Mouse (Mus musculus) stomach, embryonic 14.5 days (tissue): ENCODE results near the gene Mgarp. TPM values are rescaled to one million over a fixed set of nuclear protein-coding genes. Genes with fewer than 3 reads are reported as not detected.
"Not testable (repeated sequence)": the region's sequence is repeated elsewhere in the genome, so short reads cannot be mapped to it uniquely, and the experiment has no call there.

Experiments used
- ATAC-seq: fragments of 200-750 bp; cut with Nextera tagmentation; 2 replicates; pipeline ENCODE4 v1.8.0; 2017; ENCODE audit warnings: low read depth, moderate TSS enrichment; ENCODE audit not compliant: insufficient number of reproducible peaks, insufficient read depth, low FRiP score
- H3K27ac ChIP-seq: fragments of 300-500 bp; sonication (generic); 2 replicates; pipeline ENCODE4 v1.5.1; 2014; ENCODE audit warnings: mild to moderate bottlenecking, low read length, moderate library complexity, mixed read lengths
- H3K27me3 ChIP-seq: fragments of 300-500 bp; sonication (generic); 2 replicates; pipeline ENCODE4 v1.6.1; 2014; ENCODE audit warnings: low read length, control low read depth, mixed read lengths; ENCODE audit not compliant: control insufficient read depth, insufficient read depth
- H3K36me3 ChIP-seq: fragments of 300-500 bp; sonication (generic); 2 replicates; pipeline ENCODE4 v1.6.1; 2014; ENCODE audit warnings: mild to moderate bottlenecking, control low read depth, low read length, moderate library complexity, mixed read lengths; ENCODE audit not compliant: control insufficient read depth, insufficient read depth
- H3K4me1 ChIP-seq: fragments of 300-500 bp; sonication (generic); 2 replicates; pipeline ENCODE4 v1.6.1; 2014; ENCODE audit warnings: low read length, control low read depth, mixed read lengths; ENCODE audit not compliant: control insufficient read depth, insufficient read depth
- H3K4me2 ChIP-seq: fragments of 300-500 bp; sonication (generic); replicated peaks from 2 replicates; pipeline ENCODE4 v1.6.1; 2014; ENCODE audit warnings: low read depth, low read length, control low read depth
- H3K4me3 ChIP-seq: fragments of 300-500 bp; sonication (generic); 2 replicates; pipeline ENCODE4 v1.5.1; 2014; ENCODE audit warnings: low read depth, low read length, control low read depth
- H3K9ac ChIP-seq: fragments of 300-500 bp; sonication (generic); replicated peaks from 2 replicates; pipeline ENCODE4 v1.6.1; 2014; ENCODE audit warnings: low read depth, mild to moderate bottlenecking, control low read depth, low read length, moderate library complexity, mixed read lengths
- H3K9me3 ChIP-seq: fragments of 300-500 bp; sonication (generic); 2 replicates; pipeline ENCODE4 v1.6.1; 2016; ENCODE audit warnings: low read depth, low read length, control low read depth; ENCODE audit not compliant: control insufficient read depth
- WGBS: fragments of 180-500 bp; shearing (Covaris S2); extraction: QIAGEN DNeasy Blood & Tissue Kit; methylation state at CpG from one replicate; pipeline ENCODE4 v1.1.7; 2014; 5-methylcytosine and 5-hydroxymethylcytosine counted together
- polyA plus RNA-seq: library from polyadenylated mRNA; unstranded; fragments of >200 nt; fragmentation: Nextera tagmentation; extraction: Ambion mirVana; gene quantifications from 2 replicates; pipeline ENCODE4 v1.2.1, GENCODE M21; 2014

Mgarp gene
- polyA plus RNA-seq, 1 experiment from 2014 or later: 3.0 TPM

DNA sequence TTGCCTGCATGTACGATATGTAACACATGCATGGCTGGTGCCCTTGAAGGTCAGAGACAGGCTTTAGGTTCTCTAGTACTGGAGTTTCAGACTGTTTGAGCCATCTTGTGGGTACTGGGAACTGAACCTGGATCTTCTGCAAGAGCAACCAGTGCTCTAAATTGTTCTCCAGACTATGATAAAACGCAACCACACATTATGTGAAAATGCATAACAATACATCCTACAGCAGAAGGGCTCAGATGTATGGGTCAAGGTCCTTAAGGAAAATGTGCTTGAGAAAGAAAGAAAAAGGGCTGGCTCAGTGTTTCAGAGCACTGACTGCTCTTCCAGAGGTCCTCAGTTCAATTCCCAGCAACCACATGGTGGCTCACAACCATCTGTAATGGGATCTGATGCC, 2.9 kb downstream of the Mgarp start:
- no peaks in the 10 kb centered on the region for H3K9me3 ChIP-seq
- H3K4me1 ChIP-seq: no peaks in the 10 kb centered on the region
- no peak overlapping the region for H3K27ac ChIP-seq
- H3K36me3 ChIP-seq: no peaks in the 10 kb centered on the region
- WGBS: 96% methylated on average over 2 of the region's 2 CpGs
- no peak overlapping the region for H3K4me3 ChIP-seq
- H3K9ac ChIP-seq: no peak overlapping the region
- H3K4me2 ChIP-seq: no peak overlapping the region
- no peaks in the 10 kb centered on the region for H3K27me3 ChIP-seq
- no peak for ATAC-seq

DNA sequence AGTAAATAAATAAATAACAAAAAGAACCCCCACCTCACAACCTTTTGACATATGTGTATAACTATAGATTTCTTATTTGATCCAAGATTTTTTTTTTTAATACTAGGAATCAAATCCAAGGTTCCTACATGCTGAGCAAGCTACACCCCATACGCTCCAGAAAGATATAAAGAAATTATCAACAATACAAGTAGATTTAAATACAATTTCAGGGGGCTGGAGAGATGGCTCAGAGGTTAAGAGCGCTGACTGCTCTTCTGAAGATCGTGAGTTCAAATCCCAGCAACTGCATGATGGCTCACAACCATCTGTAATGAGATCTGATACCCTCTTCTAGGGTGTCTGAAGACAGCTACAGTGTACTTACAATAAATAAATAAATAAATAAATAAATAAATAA, 3.5 kb downstream of the Mgarp start:
- not testable (repeated sequence) for ATAC-seq, H3K9me3 ChIP-seq, H3K36me3 ChIP-seq, H3K27ac ChIP-seq, H3K9ac ChIP-seq, H3K4me2 ChIP-seq, H3K4me3 ChIP-seq, H3K27me3 ChIP-seq, H3K4me1 ChIP-seq
- 88% methylated on average over 3 of the region's 3 CpGs for WGBS

GRCm38 (mm10) chr3:51391591-51391990, 4.9 kb downstream of the Mgarp start:
- no peak for ATAC-seq
- no peak overlapping the region for H3K27ac ChIP-seq
- H3K27me3 ChIP-seq: no peaks in the 10 kb centered on the region
- no peak overlapping the region for H3K9ac ChIP-seq
- no peak overlapping the region for H3K4me2 ChIP-seq
- H3K36me3 ChIP-seq: no peaks in the 10 kb centered on the region
- no peaks in the 10 kb centered on the region for H3K9me3 ChIP-seq
- 88% methylated on average over 5 of the region's 5 CpGs for WGBS
- H3K4me1 ChIP-seq: no peaks in the 10 kb centered on the region
- H3K4me3 ChIP-seq: no peak overlapping the region

GRCm38 (mm10) chr3:51391095-51391494, 5.4 kb downstream of the Mgarp start:
- Histone ChIP-seq H3K27me3 (no peaks in the 10 kb centered on the region), H3K9me3 (no peaks in the 10 kb centered on the region), H3K4me3 (no peak overlapping the region), H3K27ac (no peak overlapping the region), H3K4me2 (no peak overlapping the region), H3K36me3 (no peaks in the 10 kb centered on the region), H3K4me1 (no peaks in the 10 kb centered on the region), H3K9ac (no peak overlapping the region)
- ATAC-seq: no peak
- 69% methylated on average over 5 of the region's 5 CpGs for WGBS

GRCm38 (mm10) chr3:51388904-51389303, 7.6 kb downstream of the Mgarp start:
- no peaks in the 10 kb centered on the region for H3K27me3 ChIP-seq
- H3K4me3 ChIP-seq: no peak overlapping the region
- H3K9ac ChIP-seq: no peak overlapping the region
- 8% methylated on average over 13 of the region's 13 CpGs for WGBS
- no peaks in the 10 kb centered on the region for H3K36me3 ChIP-seq
- no peaks in the 10 kb centered on the region for H3K9me3 ChIP-seq
- H3K4me1 ChIP-seq: no peaks in the 10 kb centered on the region
- ATAC-seq: peak; percentile 63; the same call in 1 of the 2 replicates
- peak overlapping the region; percentile 35 for H3K4me2 ChIP-seq
- H3K27ac ChIP-seq: no peak overlapping the region

GRCm38 (mm10) chr3:51387868-51388381, 8.6 kb downstream of the Mgarp start:
- WGBS: 73% methylated on average over 8 of the region's 8 CpGs
- Histone ChIP-seq H3K9ac (no peak overlapping the region), H3K4me2 (no peak overlapping the region), H3K9me3 (no peaks in the 10 kb centered on the region), H3K36me3 (no peaks in the 10 kb centered on the region), H3K27ac (no peak overlapping the region), H3K4me1 (no peaks in the 10 kb centered on the region), H3K27me3 (no peaks in the 10 kb centered on the region), H3K4me3 (no peak overlapping the region)
- ATAC-seq: no peak

GRCm38 (mm10) chr3:51387134-51387451, 9.4 kb downstream of the Mgarp start:
- H3K4me3 ChIP-seq: no peak overlapping the region
- H3K9ac ChIP-seq: no peak overlapping the region
- no peaks in the 10 kb centered on the region for H3K4me1 ChIP-seq
- no peaks in the 10 kb centered on the region for H3K9me3 ChIP-seq
- 73% methylated on average over 3 of the region's 3 CpGs for WGBS
- ATAC-seq: no peak
- H3K27me3 ChIP-seq: no peaks in the 10 kb centered on the region
- H3K4me2 ChIP-seq: no peak overlapping the region
- H3K27ac ChIP-seq: no peak overlapping the region
- no peaks in the 10 kb centered on the region for H3K36me3 ChIP-seq

- H3K9me3 ChIP-seq: no peaks in the 10 kb centered on the region
- H3K9ac ChIP-seq: no peak overlapping the region
- no peaks in the 10 kb centered on the region for H3K27me3 ChIP-seq
- no peak for ATAC-seq
- no peak overlapping the region for H3K4me3 ChIP-seq
- H3K4me1 ChIP-seq: no peaks in the 10 kb centered on the region
- no peak overlapping the region for H3K27ac ChIP-seq
- no peaks in the 10 kb centered on the region for H3K36me3 ChIP-seq
- WGBS: 50% methylated on average over 12 of the region's 12 CpGs
- H3K4me2 ChIP-seq: no peak overlapping the region
These were observed 10.0 kb downstream of the Mgarp start for GRCm38 (mm10) chr3:51386441-51387133.

- WGBS: 74% methylated on average over 12 of the region's 12 CpGs
- ATAC-seq: no peak
These were observed 13.1 kb downstream of the Mgarp start for GRCm38 (mm10) chr3:51383409-51383808.

More at GRCm38 (mm10) chr3:51383409-51383808, 13.1 kb downstream of the Mgarp start:
- Histone ChIP-seq H3K9ac (no peak overlapping the region), H3K4me3 (no peak overlapping the region), H3K4me1 (no peaks in the 10 kb centered on the region), H3K27me3 (no peaks in the 10 kb centered on the region), H3K27ac (no peak overlapping the region), H3K4me2 (no peak overlapping the region), H3K9me3 (no peaks in the 10 kb centered on the region), H3K36me3 (no peaks in the 10 kb centered on the region)
